Mouse (Mus musculus): ENCODE measurements around the gene Tmc8. TPM values are rescaled to one million over a fixed set of nuclear protein-coding genes. Genes with fewer than 3 reads are reported as not detected.
"Not testable (repeated sequence)": the region's sequence is repeated elsewhere in the genome, so short reads cannot be mapped to it uniquely, and the experiment has no call there.

Tmc8 gene
- total RNA-seq, 2 experiments from 2014 or later: 0.35 to 0.89 TPM

DNA sequence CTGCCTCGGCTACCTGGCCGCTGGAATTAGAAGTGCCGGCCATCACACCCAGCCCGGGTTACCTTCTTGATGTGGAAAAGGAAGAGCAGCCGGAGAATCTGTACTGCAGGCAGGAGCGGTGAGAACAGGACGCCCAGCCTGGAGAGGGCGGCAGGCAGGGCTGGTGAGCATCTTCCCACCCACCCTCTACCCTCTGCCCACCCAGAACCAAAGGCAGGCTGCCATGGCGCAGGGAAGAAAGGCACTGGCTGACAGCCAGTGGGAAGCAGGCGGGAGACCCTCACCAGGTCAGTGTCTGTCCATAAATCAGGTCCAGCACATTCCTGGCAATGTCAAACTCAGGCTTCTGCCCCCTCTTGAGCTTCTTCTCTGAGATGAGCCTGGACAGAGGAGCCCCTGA is 11.5 kb upstream of the Tmc8 start:
- DNase-seq (ENCODE audit: extremely low spot score in 1 of 2, low spot score in 1 of 2): no peak

- no peak for DNase-seq (ENCODE audit: extremely low spot score in 1 of 2, low spot score in 1 of 2)
These were observed 9.5 kb upstream of the Tmc8 start for GRCm38 (mm10) chr11:117772352-117772751.

GRCm38 (mm10) chr11:117774925-117775324 is 7.0 kb upstream of the Tmc8 start:
- no peak for DNase-seq (ENCODE audit: extremely low spot score in 1 of 2, low spot score in 1 of 2)

DNA sequence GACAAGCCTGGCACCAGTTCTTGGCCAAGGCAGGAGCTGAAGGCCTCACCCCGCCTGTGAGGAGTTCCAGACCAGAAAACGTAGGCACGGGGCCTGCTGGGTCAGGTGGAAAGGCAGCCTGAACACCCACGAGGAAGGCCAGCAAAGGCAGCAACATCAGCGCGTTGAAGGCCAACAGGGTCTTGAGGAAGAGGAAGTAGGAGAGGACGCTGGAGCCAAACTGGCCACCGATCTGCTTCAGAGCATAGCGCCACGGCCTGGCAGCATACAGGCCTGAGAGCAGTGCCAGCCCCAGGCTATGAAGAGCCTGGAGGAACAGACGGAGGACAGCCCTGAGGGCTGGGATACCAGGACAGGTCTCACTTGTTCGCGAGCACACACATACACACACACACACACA is 6.3 kb upstream of the Tmc8 start:
- no peak for DNase-seq (ENCODE audit: extremely low spot score in 1 of 2, low spot score in 1 of 2)

- no peak for DNase-seq (ENCODE audit: extremely low spot score in 1 of 2, low spot score in 1 of 2)
These were observed 5.6 kb upstream of the Tmc8 start for GRCm38 (mm10) chr11:117776085-117776792.

DNA sequence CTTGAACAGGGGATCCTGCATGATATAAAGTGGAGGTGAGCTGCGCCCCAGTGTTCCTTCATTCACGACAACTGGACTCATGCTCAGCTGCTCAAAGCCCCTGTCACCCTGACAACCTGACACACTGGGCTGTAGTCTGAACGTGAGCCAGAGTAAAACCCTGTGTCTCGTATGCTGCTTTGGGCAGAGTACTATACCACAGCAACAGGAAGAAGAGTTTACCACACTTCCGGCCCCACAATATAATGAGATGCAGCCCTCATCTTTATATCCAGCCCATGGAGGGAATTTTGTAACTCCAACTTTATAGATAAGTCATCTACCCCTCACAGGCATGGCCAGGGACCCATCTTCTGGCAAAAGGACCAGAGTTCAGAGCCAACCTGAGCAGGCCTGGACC is 4.8 kb upstream of the Tmc8 start:
- no peak for DNase-seq (ENCODE audit: extremely low spot score in 1 of 2, low spot score in 1 of 2)

DNA sequence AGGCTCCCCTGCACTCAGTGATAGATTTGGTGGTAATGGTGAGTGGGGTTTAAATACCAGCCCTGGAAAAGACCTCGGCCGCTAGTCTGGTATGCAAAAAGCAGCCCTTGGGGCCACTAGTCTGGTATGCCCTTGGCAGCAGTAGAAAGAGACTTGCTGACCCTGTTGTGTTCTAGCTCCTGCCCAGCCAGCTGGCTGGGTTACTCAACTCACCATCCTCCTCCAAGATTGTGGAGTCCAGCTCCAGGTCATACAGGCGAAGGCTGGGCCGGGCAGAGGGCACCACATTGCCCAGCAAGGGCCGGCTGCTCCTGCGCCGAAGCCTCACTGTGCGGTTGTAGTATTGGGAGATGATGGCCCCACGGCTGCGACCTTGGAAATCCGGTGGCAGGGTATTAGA is 3.8 kb upstream of the Tmc8 start:
- no peak for DNase-seq (ENCODE audit: extremely low spot score in 1 of 2, low spot score in 1 of 2)

- DNase-seq (ENCODE audit: extremely low spot score in 1 of 2, low spot score in 1 of 2): no peak
These were observed 2.9 kb upstream of the Tmc8 start for GRCm38 (mm10) chr11:117778851-117779433.

DNA sequence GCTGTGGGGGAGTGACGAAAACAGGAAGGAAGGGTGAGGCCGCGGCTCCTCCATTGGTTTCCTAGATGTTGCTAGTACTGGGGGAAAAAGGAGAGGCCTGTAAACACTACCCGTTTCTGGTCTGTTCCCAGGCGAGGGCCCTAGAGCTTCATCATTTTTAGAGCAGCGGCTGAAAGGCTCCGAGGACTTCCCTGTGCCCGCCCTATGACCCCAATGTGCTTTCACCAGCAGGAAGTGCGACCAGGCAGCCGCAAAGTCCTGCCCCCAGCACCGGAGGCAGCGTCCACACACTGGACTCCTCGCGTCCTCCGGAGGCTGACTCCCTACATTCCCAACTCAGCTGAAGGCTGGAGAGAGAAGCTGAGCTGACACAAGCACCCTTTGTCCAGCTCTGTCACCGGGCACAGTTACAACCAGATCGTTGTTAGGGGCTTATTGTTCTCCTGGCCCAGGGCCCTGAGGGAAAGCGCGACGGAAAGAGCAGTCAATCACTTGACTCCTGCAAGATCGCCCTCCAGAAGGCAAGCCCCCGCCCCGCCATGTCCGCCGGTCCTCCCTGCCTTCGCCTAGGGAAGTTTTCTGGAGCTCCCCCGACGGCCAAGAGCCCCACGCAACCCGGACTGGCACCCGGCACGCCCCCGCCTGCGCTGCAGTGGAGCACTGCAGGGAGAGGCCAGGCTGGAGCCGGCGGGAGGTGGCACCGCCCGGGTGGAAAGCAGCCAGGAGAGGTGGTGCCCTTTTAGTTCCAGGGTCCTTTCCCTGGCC is 2.3 kb upstream of the Tmc8 start:
- DNase-seq (ENCODE audit: extremely low spot score in 1 of 2, low spot score in 1 of 2): no peak

- no peak for DNase-seq (ENCODE audit: extremely low spot score in 1 of 2, low spot score in 1 of 2)
These were observed 1.7 kb upstream of the Tmc8 start for GRCm38 (mm10) chr11:117780199-117780515.

GRCm38 (mm10) chr11:117780582-117781111 is 1.2 kb upstream of the Tmc8 start:
- no peak for DNase-seq (ENCODE audit: extremely low spot score in 1 of 2, low spot score in 1 of 2)

DNA sequence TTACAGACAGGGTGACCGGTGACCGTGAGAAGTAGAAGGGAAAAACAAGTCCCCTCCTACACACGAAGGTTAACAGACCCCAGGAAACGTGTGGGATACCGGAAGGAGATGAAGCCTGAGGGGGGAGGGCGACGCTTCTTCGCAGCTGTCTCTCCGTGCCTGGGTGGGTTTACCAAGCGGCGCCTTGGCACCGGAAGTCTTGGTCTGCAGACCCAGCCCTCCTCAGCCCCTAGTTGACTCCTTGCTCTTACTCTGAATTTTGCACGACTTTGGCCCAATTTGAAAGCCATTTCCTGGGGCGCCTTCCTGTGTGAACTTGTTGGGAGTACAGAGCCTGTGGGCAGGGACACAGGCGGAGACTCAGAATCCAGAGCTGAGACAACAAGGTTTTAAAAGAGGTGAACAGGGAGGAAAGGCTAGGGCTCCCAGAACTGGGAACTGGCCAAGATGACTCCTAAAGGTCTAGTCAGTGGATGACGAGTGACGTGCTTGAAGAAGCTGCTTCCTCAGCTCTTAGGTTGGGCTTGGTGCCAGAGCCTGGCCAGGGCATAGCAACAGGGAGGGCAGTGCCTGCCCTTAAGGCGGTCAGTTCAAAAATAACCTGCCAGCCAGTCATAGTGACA is 566 bp upstream of the Tmc8 start:
- DNase-seq (ENCODE audit: extremely low spot score in 1 of 2, low spot score in 1 of 2): no peak

DNA sequence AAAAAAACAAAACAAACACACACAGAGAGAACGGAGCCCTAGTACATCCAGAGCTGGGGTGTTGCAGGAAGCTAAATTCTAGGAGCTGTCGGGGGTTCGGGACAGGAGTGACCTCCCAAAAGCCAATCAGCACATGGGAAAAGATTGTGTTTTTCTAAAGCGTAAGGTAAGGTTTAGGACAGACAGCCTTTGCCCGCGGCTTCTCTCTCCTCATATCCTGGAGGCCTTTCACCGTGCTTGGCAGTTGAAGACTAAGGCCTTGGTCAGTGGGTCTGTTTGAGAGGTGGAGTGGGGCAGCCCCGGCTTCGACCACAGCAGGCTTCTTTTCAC is 794 bp downstream of the Tmc8 start:
- DNase-seq (ENCODE audit: extremely low spot score in 1 of 2, low spot score in 1 of 2): no peak

DNA sequence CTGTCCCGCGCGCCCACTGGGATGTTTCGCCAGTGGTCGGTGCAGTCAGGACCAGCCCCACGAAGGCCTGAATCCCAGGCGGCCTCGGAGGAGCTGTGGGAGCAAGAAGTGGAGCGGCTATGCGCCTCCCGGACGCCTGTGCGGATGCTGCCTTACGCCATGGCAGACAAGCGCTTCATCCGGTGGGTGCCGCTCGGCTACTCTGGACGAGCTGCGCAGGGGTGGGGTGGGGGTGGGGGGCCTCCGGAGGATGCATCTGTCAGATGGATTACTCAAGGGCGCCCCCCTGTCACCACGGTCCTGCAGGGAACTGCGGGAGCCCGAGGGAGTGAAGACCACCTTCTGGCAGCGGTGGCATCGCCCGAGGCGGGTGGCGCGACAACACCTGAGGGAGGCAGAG is 1.2 kb downstream of the Tmc8 start:
- DNase-seq (ENCODE audit: extremely low spot score in 1 of 2, low spot score in 1 of 2): peak; percentile 34 to 65

- DNase-seq (ENCODE audit: extremely low spot score in 1 of 2, low spot score in 1 of 2): no peak
These were observed 1.9 kb downstream of the Tmc8 start for GRCm38 (mm10) chr11:117783683-117784309.

DNA sequence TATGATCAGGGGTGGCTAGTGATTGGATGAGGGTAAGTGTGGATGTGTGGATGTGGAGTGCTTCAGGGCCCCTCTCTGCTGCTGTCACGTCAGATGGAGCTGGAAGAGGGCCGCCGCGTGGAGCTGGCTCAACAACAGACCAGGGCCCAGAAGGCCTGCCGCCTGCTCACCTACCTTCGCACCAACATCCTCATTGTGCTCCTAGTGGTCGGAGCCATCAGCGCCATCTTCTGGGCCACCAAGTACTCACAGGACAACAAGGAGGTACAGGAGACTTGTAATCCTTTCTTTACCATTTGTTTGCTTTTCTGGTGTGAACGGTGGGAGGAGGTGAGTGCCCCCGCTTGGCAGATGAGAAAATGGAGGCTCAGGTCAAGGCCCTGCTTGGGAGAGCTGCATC is 4.4 kb downstream of the Tmc8 start:
- DNase-seq (ENCODE audit: extremely low spot score in 1 of 2, low spot score in 1 of 2): peak in 1 of 2 experiments; percentile 61

DNA sequence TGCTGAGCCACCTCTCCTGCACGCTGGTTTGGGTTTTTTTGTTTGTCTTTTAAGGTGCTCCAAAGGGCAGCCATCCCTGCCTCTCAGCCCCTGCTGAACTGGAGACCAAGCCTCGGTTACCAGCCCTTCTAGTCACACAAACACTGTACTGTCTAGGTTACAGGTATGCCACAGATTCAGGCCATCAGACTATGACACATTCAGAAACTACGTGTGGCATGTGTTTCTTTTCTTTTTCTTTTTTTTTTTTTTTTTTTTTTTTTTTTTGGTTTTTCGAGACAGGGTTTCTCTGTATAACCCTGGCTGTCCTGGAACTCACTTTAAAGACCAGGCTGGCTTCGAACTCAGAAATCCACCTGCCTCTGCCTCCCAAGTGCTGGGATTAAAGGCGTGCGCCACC is 6.6 kb downstream of the Tmc8 start:
- not testable (repeated sequence) for DNase-seq (ENCODE audit: extremely low spot score in 1 of 2, low spot score in 1 of 2)

DNA sequence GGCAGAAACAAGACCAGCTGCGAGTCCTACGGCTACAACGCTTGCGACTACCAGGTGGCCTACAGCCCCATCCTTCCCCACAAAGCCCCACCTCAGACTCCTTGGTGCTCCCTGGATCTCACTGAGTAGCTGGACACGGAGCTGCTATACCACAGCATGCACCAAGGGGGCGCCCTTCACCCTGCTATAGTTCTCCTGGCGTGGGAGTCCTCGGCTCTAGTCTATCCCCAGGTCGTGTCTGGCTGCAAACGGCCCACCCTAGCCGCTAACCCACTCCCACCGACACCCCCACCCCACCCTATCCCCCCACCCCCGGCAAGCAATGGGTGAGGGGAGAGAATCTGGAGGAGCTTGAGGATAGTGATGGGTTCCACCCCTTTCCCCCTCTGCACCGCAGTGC is 8.4 kb downstream of the Tmc8 start:
- DNase-seq (ENCODE audit: extremely low spot score in 1 of 2, low spot score in 1 of 2): peak; percentile 36 to 77

- no peak for DNase-seq (ENCODE audit: extremely low spot score in 1 of 2, low spot score in 1 of 2)
These were observed 9.0 kb downstream of the Tmc8 start for GRCm38 (mm10) chr11:117790703-117791440.

GRCm38 (mm10) chr11:117791441-117791761 is 9.5 kb downstream of the Tmc8 start:
- DNase-seq (ENCODE audit: extremely low spot score in 1 of 2, low spot score in 1 of 2): no peak

All from layer of hippocampus, postnatal 25 days (tissue).